Mouse (Mus musculus) Patski (cell line): Measurements from ENCODE around the gene Zdhhc14. TPM values are rescaled to one million over a fixed set of nuclear protein-coding genes. Genes with fewer than 3 reads are reported as not detected.

Experiments used
- ATAC-seq: fragments of 100-300 bp; one replicate; pipeline ENCODE4 v1.8.0; 2021
- CTCF ChIA-PET: fragments of 350-600 bp; sonication (Branson Sonifier 250); formaldehyde crosslinking; loops from one replicate; lab custom pipeline; 2022; ENCODE audit warnings: inconsistent platforms; lab: Charles Lee
- POLR2A ChIA-PET: fragments of 350-600 bp; sonication (Branson Sonifier 250); formaldehyde crosslinking; loops from one replicate; lab custom pipeline; 2022; ENCODE audit warnings: antibody characterized with exemption, inconsistent platforms; lab: Charles Lee
- DNase-seq: peaks from one replicate; pipeline ENCODE4 v3.0.0-alpha.2; 2011; ENCODE audit warnings: low read depth, low spot score
- H3K27me3 ChIP-seq: fragments of 371-371 bp; one replicate; pipeline ENCODE4 v1.5.1; 2021
- CTCF ChIP-seq: fragments of 100-300 bp; IDR thresholded peaks from one replicate; pipeline ENCODE4 v1.5.1; 2021
- in situ Hi-C: fragments of 300-500 bp; cut with MboI; formaldehyde crosslinking; loops from 3 replicates; pipeline ENCODE4 v1.11.1; 2018; ENCODE audit warnings: low pct_unique_long_range_greater_than_20kb, mixed read lengths
- polyA plus RNA-seq: library from polyadenylated mRNA; unstranded; gene quantifications from one replicate; pipeline ENCODE4 v1.2.3, GENCODE M21; 2021

Gene Zdhhc14
- polyA plus RNA-seq, 1 experiment from 2014 or later, result 2.4 TPM

GRCm38 (mm10) chr17:5596490-5596889, 104.1 kb downstream of the Zdhhc14 start:
- no peak for ATAC-seq
- ChIA-PET CTCF (no interaction called here), POLR2A (no interaction called here)
- no peaks in the 10 kb centered on the region for H3K27me3 ChIP-seq
- no peak for DNase-seq
- no peak for TF ChIP-seq CTCF
- in situ Hi-C loops, result no loop called here

GRCm38 (mm10) chr17:5598999-5599398, 106.6 kb downstream of the Zdhhc14 start:
- in situ Hi-C loops, result no loop called here
- H3K27me3 ChIP-seq, result no peaks in the 10 kb centered on the region
- CTCF ChIA-PET, result no interaction called here
- ATAC-seq (no peak), DNase-seq (no peak)
- POLR2A ChIA-PET, result no interaction called here
- TF ChIP-seq CTCF, result no peak

GRCm38 (mm10) chr17:5600505-5601027, 108.2 kb downstream of the Zdhhc14 start:
- in situ Hi-C loops, result no loop called here
- ATAC-seq (no peak), DNase-seq (no peak)
- no peak for TF ChIP-seq CTCF
- no peaks in the 10 kb centered on the region for H3K27me3 ChIP-seq
- ChIA-PET CTCF (no interaction called here), POLR2A (no interaction called here)

- ChIA-PET CTCF (interaction anchor here (1.5 kb wide), 1 partner anchor 32 kb away, joined by 3 read pairs; no protein-coding TSS in a partner anchor), POLR2A (no interaction called here)
- DNase-seq, result no peak
- H3K27me3 ChIP-seq, result no peaks in the 10 kb centered on the region
- no peak for TF ChIP-seq CTCF
- in situ Hi-C loops, result no loop called here
- no peak for ATAC-seq
Measured at GRCm38 (mm10) chr17:5601953-5602352, 109.6 kb downstream of the Zdhhc14 start.

GRCm38 (mm10) chr17:5606151-5606591, 113.8 kb downstream of the Zdhhc14 start:
- TF ChIP-seq CTCF, result no peak
- DNase-seq, result no peak
- ATAC-seq, result no peak
- CTCF ChIA-PET, result no interaction called here
- in situ Hi-C loops, result no loop called here
- no peaks in the 10 kb centered on the region for H3K27me3 ChIP-seq
- POLR2A ChIA-PET, result no interaction called here

GRCm38 (mm10) chr17:5607352-5607751, 115.0 kb downstream of the Zdhhc14 start:
- ATAC-seq, result no peak
- DNase-seq, result no peak
- ChIA-PET CTCF (no interaction called here), POLR2A (no interaction called here)
- H3K27me3 ChIP-seq, result no peaks in the 10 kb centered on the region
- in situ Hi-C loops, result no loop called here
- no peak for TF ChIP-seq CTCF

GRCm38 (mm10) chr17:5609875-5610552, 117.7 kb downstream of the Zdhhc14 start:
- in situ Hi-C loops, result no loop called here
- POLR2A ChIA-PET, result no interaction called here
- no peak for TF ChIP-seq CTCF
- ATAC-seq, result peak; percentile 44
- DNase-seq, result no peak
- H3K27me3 ChIP-seq, result no peaks in the 10 kb centered on the region
- CTCF ChIA-PET, result interaction anchor here (1.1 kb wide), 1 partner anchor 35 kb away, joined by 3 read pairs; no protein-coding TSS in a partner anchor

GRCm38 (mm10) chr17:5612236-5612635, 119.9 kb downstream of the Zdhhc14 start:
- in situ Hi-C loops, result no loop called here
- CTCF ChIA-PET, result interaction anchor here (1.3 kb wide), 1 partner anchor 183 kb away, joined by 4 read pairs; no protein-coding TSS in a partner anchor
- DNase-seq (no peak), ATAC-seq (peak; percentile 44)
- no peaks in the 10 kb centered on the region for H3K27me3 ChIP-seq
- no peak for TF ChIP-seq CTCF
- POLR2A ChIA-PET, result no interaction called here

- CTCF ChIA-PET, result no interaction called here
- DNase-seq (no peak), ATAC-seq (no peak)
- POLR2A ChIA-PET, result no interaction called here
- no peaks in the 10 kb centered on the region for H3K27me3 ChIP-seq
- in situ Hi-C loops, result no loop called here
- TF ChIP-seq CTCF, result no peak
Measured at GRCm38 (mm10) chr17:5614771-5615318, 122.5 kb downstream of the Zdhhc14 start.

- in situ Hi-C loops, result no loop called here
- DNase-seq, result no peak
- ChIA-PET POLR2A (no interaction called here), CTCF (no interaction called here)
- TF ChIP-seq CTCF, result no peak
- no peaks in the 10 kb centered on the region for H3K27me3 ChIP-seq
- ATAC-seq, result no peak
Measured at GRCm38 (mm10) chr17:5621626-5622591, 129.6 kb downstream of the Zdhhc14 start.
